Mouse (Mus musculus) layer of hippocampus, adult 2 months (tissue): ENCODE measurements around the gene Ncam1. TPM values are rescaled to one million over a fixed set of nuclear protein-coding genes. Genes with fewer than 3 reads are reported as not detected.

Experiments
- DNase-seq, 2 experiments: peaks; one replicate each; pipeline ENCODE4 v3.0.0; 2022; ENCODE audit warnings: low spot score in 2 of 2
- H3K27ac ChIP-seq: fragments of 200-600 bp; 2 replicates; pipeline ENCODE4 v1.8.1; 2022
- H3K4me3 ChIP-seq: fragments of 200-600 bp; 2 replicates; pipeline ENCODE4 v1.8.1; 2022; ENCODE audit warnings: mild to moderate bottlenecking
- CTCF ChIP-seq: fragments of 200-600 bp; conservative IDR thresholded peaks from 2 replicates; pipeline ENCODE4 v1.8.1; 2022; ENCODE audit warnings: antibody characterized with exemption, mild to moderate bottlenecking, moderate library complexity
- total RNA-seq, 2 experiments: library from RNA; stranded (reverse); gene quantifications; 2 replicates each; pipeline ENCODE4 v1.2.3; 2021

Ncam1 gene
- total RNA-seq, 2 experiments from 2014 or later, result 303 to 307 TPM

DNA sequence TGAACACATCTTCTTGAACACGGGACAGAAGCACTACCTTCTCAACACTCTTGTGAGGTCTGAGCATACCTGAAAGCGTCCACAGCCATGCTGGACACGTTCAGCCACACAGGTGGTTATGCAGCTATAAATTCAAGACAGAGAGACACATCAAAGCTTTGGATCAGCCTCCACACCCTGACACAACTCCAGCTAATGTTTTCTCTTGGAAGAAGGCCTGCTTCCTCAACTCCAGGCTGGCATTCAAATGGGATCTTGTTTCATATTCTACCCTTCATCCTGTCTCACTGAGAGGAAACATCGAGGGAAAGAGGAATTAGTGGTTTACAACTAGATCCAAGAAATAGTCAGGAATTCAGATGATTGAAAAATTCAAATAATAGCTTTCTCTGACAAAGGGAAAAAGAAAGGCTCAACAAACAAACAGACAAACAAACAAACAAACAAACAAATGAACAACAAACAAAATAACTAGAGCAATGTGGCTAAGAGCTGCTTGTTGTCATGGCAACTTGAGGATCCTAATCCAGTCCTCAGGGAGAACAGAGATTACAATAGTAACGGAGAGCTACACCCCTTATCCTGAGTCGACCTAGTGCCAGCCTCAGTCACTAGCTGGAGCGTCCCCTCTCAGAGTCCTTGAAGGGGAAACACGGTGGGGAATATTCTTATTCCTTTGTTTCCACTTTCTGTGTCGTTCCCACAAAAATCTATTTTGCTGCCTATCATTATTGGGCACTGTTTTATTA is 175.6 kb downstream of the Ncam1 start:
- H3K27ac ChIP-seq, result peak overlapping the region; percentile 92
- TF ChIP-seq CTCF, result no peak
- peak in 1 of 2 experiments; percentile 29 for DNase-seq

DNA sequence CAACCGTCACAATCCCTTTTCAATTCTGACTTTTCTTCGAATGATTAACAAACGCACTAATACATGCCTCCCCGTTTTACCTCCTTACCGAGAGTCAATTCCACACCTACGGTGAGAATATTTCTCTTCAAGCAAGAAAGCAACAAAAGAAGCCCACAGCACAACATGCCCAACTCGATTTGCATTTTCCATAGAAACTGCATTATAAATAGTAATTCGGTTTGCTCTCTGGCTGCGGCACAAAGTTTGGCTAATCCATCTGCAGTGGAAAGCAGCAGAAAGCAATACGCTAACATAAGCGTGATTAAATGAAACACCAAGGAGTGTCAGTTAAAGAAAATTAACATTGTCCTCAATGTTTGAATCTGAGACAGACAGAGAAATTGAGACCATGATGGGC is 177.0 kb downstream of the Ncam1 start:
- DNase-seq, result peak in 1 of 2 experiments; percentile 52
- no peak overlapping the region for H3K4me3 ChIP-seq
- H3K27ac ChIP-seq, result peak overlapping the region; percentile 92
- TF ChIP-seq CTCF, result no peak

More for the DNA sequence above, 175.6 kb downstream of the Ncam1 start:
- no peak overlapping the region for H3K4me3 ChIP-seq

DNA sequence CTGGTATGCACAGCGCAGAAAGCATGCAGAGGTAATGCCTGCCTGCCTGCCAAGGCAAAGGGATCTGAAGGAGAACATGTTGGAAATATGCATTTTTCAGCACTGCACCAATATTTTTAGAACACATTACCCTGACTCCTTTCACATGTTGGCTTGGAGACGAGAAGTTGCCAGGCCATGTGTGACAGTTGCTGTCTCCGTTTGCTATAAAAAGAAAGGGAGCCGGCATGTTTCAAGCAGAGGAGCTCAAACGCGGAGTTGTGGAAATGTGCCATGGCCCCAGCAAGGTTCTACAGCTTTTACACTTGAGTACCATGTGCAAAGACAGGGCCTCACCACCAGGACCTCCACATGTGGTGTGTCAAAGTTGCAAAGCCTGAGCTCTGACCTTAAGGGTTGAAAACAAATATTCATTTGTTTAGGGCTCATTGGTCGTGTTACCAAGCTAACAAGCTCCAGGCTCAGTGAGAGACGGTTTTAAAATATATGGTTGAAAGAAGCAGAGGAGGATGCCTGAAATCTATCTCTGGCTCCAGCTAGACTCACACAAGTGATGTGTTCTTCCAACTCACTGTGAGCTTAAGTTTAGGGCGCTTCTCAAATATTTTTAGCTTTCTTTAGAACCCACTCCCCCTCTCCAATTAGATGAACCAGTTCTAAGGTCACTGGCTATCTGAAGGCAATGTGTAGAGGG is 179.9 kb downstream of the Ncam1 start:
- H3K27ac ChIP-seq, result peak overlapping the region; percentile 92
- H3K4me3 ChIP-seq, result no peak overlapping the region
- no peak for TF ChIP-seq CTCF
- DNase-seq, result peak; percentile 50 to 51

DNA sequence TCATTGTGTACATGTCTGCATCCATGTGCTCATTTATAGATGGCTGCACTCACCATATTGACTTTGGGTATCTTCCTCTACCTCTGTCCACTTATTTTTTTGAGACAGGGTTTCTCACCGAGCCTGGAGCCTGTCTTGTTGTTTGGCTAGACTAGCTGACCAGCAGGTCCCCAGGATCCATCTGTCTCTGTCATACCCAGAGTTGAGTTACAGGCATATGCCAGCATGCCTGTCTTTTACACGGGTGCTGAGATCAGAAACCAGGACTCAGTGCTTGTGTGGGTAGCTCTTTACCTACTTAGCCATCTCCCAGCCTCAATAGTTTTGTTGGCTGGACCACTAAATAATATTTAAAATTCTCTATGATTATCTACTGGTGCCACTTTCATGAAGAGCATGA is 180.5 kb downstream of the Ncam1 start:
- peak overlapping the region; percentile 92 for H3K27ac ChIP-seq
- no peak for TF ChIP-seq CTCF
- DNase-seq, result no peak

DNA sequence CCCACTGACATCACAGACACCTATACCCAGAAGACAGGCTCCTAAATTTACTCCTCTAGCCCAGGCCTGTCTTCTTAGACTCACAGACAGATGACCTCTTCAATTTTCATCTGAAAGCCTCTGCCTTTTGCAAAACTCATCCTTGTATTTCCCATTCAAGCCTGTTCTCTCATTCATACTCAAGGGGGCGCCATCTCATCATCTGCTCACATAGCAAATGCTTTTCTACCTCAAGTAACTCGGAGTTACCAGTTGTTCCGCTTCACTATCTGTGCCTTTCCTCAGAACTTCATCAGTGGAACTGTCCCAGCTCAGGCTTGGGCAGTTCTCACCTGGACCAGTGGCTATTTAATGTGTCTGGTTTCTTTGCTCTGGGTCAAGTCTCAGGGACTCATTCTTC is 181.5 kb downstream of the Ncam1 start:
- peak; percentile 63 to 69 for DNase-seq
- Histone ChIP-seq H3K4me3 (no peak overlapping the region), H3K27ac (peak overlapping the region; percentile 46; the same call in 1 of the 2 replicates)
- TF ChIP-seq CTCF, result peak; percentile 89

More for the DNA sequence above, 180.5 kb downstream of the Ncam1 start:
- H3K4me3 ChIP-seq, result no peak overlapping the region

DNA sequence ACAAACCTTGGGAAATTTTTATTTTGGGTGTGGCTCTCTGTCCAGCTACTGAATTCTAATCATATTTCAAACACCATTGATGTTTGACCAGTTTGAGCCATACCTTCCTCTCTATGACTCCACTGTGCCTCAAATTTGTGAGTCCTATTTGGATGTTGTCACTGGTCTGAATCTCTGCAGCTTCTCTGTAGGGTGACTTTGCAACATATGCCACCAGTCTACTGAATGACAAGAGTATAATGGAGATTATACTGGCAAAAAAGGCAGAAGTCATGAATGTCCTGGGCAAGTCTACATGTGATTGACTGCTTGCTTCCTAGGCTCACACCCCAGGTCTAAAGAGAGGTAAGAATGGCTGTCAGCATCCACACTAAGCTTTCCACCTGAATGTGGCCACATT is 186.3 kb downstream of the Ncam1 start:
- TF ChIP-seq CTCF, result no peak
- Histone ChIP-seq H3K4me3 (no peak overlapping the region), H3K27ac (0 out of 2 replicates have a peak overlapping the region, but pooled peaks have one; percentile 24)
- DNase-seq, result no peak

DNA sequence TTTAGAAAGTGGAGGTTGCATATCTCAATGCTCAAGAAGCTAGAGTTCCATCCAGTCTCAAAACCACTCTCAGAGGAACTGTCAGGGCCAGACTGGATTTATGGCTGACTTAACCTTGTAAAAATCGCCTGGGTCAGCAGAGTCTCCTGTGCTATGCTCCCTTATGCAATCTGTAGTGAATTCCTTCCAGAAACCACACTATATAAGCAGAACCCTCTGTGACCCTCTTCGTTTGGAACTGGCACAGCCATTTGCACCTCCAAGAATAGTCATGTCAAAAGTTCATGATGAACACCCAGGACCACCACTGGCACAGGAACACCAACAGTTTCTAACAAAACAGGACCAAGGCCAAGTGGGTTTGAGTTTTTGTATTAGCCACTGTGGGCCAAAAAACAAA is 190.5 kb downstream of the Ncam1 start:
- H3K27ac ChIP-seq, result no peak overlapping the region
- TF ChIP-seq CTCF, result no peak
- no peak for DNase-seq
- no peak overlapping the region for H3K4me3 ChIP-seq

DNA sequence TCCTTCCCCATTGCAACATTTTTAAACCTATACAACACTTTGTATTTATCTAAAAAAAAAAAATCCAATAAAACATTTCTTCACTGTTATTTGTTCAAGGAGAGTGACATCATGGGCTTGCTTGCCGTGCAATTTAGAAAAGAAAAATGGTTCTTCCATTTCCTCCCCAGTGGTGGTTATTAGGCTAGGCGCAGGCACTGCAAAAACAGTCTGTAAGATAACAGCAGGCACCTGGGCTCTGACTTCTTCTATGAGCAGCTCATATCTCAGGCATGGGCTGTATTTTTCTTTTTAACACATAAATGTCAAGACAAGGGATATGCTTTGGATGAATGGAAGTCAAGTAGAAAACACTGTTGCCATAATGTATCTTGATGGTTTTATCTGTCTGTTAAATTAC is 192.0 kb downstream of the Ncam1 start:
- Histone ChIP-seq H3K27ac (peak overlapping the region; percentile 48; the same call in 1 of the 2 replicates), H3K4me3 (no peak overlapping the region)
- no peak for DNase-seq
- no peak for TF ChIP-seq CTCF

DNA sequence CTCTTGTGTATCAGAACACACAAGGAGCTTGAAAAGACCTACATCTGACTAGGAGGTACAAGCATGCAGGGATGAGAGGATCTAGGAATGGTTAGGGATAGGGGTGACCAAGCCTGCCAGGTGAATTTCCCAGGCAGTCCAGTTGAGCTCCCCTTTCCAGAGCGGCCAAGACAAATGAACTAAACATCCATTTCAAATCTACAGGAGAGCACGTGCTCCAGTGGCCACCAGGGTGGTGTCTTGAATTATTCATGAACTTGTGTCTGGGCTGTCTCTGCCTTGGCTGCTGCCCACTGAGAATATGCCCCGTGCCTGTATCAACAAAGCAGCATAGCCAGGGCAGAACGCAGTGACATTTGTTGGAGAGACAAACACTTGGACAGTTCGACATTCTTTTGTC is 192.4 kb downstream of the Ncam1 start:
- Histone ChIP-seq H3K27ac (peak overlapping the region; percentile 48; the same call in 1 of the 2 replicates), H3K4me3 (no peak overlapping the region)
- TF ChIP-seq CTCF, result peak; percentile 34
- no peak for DNase-seq

DNA sequence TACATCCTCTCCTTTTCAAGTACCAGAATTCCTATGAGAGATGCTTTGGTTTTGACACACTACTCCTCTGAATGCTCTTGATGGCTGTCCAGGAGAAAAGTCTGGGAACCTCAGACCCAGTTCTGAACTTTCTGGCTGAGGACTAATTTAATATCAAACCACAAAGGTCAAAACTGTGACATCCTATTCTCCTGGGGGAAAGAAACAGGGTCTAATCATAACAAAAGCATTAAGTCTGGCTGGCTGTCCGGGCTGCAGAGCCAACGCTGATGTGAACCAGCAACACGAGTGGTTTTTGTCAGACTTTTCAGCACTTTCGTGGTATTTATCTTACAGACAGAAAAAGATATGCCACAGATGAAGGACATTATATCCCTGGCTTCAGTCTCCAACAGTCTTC is 192.9 kb downstream of the Ncam1 start:
- no peak for TF ChIP-seq CTCF
- DNase-seq, result no peak
- no peak overlapping the region for H3K4me3 ChIP-seq
- peak overlapping the region; percentile 48; the same call in 1 of the 2 replicates for H3K27ac ChIP-seq

DNA sequence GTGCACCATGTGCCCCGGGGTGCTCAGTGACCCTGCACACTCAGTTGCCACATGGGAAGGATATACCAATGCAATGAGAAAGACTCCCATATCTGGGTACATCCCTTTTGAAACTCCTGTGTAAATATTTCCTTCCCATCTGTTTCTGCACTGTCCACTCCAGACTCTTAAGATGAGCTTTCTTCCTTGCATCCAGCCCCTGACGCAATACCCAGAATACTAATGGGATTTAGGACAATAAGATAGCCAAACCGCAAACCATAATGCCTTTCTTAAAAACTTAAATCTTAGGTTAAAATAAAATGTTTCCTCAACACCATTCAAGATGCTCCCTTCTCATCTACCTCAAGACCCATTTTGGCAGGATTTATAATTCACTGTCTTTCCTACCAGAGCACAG is 193.4 kb downstream of the Ncam1 start:
- TF ChIP-seq CTCF, result no peak
- DNase-seq, result no peak

DNA sequence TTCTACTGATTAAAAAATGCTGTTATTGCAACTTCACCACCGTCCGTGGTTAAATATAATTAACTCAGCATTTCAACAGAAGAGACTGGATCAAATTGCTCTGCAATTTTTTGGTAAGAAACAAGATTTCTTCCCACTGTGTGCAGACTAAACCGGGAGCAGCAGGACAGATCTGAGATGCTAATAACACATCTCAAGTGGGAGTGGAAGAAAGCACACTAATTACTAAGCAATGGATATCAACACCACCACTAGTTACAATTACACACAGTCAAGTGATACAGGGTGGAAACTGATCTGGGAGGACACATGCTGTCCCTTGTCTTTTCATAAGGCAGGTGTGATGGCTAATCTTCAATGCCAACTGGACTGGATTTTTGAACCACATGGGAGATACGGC is 197.5 kb downstream of the Ncam1 start:
- no peak for TF ChIP-seq CTCF
- no peak for DNase-seq
- Histone ChIP-seq H3K27ac (peak overlapping the region; percentile 33; the same call in 1 of the 2 replicates), H3K4me3 (no peak overlapping the region)

More for the DNA sequence above, 193.4 kb downstream of the Ncam1 start:
- Histone ChIP-seq H3K27ac (no peak overlapping the region), H3K4me3 (no peak overlapping the region)

DNA sequence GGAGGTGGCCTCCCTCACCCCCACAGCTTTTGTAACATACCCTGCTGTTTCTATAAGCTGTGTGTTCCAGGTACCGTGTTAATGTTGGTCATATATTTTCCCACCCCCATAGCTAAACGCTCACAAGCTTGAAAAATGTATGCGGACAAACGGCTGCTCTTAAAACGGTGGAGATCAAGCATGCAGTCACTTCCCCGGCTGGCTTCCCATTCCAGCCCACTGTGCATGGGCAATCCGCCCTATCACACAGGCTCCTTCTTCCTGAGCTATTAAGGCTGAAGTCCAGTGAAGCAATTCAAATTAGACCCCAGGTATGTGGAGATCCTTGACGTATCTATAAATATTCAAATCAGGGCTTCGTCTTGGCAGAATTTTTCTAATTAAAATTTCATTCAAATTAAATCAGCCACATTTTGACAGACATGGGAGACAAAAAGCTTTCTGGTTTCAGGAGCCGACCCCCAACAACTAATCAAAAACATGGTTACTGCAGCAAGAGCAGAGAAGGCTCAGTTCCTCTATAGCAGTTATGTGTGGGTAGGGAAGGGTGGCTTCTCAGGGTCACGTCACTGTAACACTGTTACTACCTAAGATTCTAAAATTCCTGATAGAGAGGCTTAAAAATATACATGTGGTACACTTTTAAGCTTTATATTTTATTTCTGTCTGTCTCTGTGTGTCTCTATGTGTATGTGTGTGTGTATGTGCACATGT is 202.9 kb downstream of the Ncam1 start:
- Histone ChIP-seq H3K4me3 (no peak overlapping the region), H3K27ac (peak overlapping the region; percentile 85)
- TF ChIP-seq CTCF, result no peak
- DNase-seq, result no peak
